Mouse (Mus musculus): ENCODE data around the gene Pygo1.
A peak's percentile ranks its signal among the peaks of the same experiment; 100 is the strongest.

DNA sequence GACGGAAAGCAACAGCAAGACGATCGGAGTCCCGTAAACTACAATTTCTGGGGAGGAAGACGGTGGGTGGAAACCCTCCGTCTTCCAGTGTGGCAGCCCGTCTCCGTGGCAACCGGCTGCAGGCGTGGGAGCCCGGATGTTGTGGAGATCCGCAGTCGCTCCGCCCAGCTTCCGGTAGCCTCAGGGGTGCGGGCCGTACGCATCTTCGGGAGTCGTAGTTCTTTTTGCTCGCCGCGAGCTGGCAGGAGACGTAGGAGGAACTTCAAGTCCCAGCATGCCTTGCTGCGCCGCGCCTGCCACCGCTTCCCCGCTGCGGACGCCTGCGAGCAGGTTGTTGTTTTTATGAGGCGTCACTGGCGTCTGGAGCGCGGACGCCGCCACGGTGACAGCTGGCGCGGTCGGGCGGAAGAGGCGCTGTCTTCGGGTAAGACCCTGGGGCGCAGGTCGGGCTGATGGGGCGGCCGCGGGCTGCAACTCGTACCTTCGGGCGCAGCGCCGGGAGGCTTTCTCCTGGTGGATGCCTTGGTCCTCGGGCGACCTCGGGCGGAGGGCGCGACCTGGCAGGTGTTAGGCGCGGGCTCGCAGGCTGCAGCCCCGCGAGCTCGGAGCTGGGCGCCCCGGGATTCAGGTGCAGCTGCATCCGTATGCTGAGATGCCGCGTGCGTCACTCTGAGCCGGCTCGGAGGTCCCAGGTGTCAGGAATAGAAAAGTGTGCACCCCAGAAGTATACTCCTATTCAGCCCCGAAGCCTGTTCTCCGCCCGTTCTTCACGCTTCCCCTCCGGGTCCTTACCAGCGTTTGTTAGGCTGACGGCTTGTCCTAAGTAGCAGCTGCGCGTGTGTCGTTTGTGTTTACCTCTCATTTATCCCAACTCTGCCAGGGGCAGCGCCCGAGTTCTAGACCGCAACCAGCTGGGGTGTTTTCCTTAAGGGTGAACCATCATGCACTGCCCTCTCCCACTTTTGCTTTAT lies 60.1 kb downstream of the Pygo1 start, which contains the start of the genes Ccpg1os and Ccpg1:
- no peak for TF ChIP-seq TCF12 (IDR thresholded peaks at IDR 0.05; ENCODE audit: insufficient read depth, poor library complexity, severe bottlenecking)
- peak; percentile 58 for TF ChIP-seq POLR2A (IDR thresholded peaks at IDR 0.05; ENCODE audit: insufficient read length, low read depth)
- no peak for TF ChIP-seq POLR2AphosphoS2 (IDR thresholded peaks at IDR 0.05; ENCODE audit: insufficient read length, low read depth)
- no peak for TF ChIP-seq REST (IDR thresholded peaks at IDR 0.05; ENCODE audit: insufficient read depth, insufficient read length)
- no peak for TF ChIP-seq MAX (IDR thresholded peaks at IDR 0.05; ENCODE audit: low read depth)
- TF ChIP-seq MYOG (IDR thresholded peaks at IDR 0.05; ENCODE audit: control insufficient read depth in 1 of 3, insufficient read depth in 1 of 3, insufficient read length in 2 of 3, low read depth in 2 of 3), result peak; percentile 32 to 84 (median 83)
- no peak for TF ChIP-seq TCF3 (IDR thresholded peaks at IDR 0.05; ENCODE audit: insufficient read length, low read depth)
- TF ChIP-seq MYOD1 (IDR thresholded peaks at IDR 0.05; ENCODE audit: control insufficient read depth in 1 of 3, insufficient read length in 2 of 3, low read depth in 2 of 3), result peak in 2 of 3 experiments; percentile 68 to 77
- no peak for TF ChIP-seq USF1 (IDR thresholded peaks at IDR 0.05; ENCODE audit: low read depth)
- no peak for TF ChIP-seq E2F4 (IDR thresholded peaks at IDR 0.05; ENCODE audit: insufficient read depth)
- TF ChIP-seq CEBPB (IDR thresholded peaks at IDR 0.05; ENCODE audit: insufficient read depth, poor library complexity, severe bottlenecking), result no peak
- TF ChIP-seq SRF (IDR thresholded peaks at IDR 0.05; ENCODE audit: control insufficient read depth, insufficient read length, low read depth), result no peak

All from myocyte (in vitro differentiated cells).